Mouse (Mus musculus): ENCODE measurements around the gene Sh3tc1.

DNA sequence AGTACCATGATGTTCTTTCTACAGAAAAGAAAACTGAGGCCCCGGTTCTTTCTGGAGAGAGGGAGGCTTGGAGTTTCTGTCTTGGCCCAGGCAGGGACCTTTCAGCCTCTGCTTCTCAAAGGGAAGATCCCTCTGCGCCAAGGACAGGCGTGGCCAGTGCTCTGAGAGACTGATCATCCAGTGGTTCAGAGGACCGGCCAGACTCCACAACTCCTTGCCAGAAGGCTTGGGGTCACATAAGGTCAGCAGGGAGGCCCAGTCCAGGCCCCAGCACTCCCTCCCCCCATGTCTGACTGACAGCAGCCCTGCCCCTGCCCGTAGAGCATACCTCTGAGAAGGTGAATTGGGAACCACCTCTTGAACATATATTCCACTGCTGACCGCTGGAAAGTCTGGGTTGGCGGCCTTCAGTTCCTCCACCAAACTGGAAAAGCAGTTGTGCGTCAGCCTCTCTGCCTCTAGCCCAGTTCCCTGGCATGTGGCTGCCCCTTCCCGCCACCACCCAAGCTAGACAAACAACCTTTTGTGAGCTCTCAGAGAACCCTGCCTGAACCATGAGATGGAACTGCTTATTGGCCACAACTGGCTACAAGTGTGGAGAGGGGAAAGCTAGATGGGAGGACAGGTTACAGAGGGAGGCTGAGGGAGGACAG is 85.9 kb downstream of the Sh3tc1 start:
- TF ChIP-seq CTCF (IDR thresholded peaks at IDR 0.05; ENCODE audit: borderline replicate concordance, extremely low read depth, insufficient read depth, insufficient read length) (no peak), POLR2A (IDR thresholded peaks at IDR 0.05; ENCODE audit: borderline replicate concordance, extremely low read depth, insufficient read depth, insufficient read length, poor library complexity, severe bottlenecking) (no peak)

Data from brain, embryonic 14.5 days (tissue).